Comparison of ENCODE assay signal across 9 mouse cellular contexts in the genomic region with DNA sequence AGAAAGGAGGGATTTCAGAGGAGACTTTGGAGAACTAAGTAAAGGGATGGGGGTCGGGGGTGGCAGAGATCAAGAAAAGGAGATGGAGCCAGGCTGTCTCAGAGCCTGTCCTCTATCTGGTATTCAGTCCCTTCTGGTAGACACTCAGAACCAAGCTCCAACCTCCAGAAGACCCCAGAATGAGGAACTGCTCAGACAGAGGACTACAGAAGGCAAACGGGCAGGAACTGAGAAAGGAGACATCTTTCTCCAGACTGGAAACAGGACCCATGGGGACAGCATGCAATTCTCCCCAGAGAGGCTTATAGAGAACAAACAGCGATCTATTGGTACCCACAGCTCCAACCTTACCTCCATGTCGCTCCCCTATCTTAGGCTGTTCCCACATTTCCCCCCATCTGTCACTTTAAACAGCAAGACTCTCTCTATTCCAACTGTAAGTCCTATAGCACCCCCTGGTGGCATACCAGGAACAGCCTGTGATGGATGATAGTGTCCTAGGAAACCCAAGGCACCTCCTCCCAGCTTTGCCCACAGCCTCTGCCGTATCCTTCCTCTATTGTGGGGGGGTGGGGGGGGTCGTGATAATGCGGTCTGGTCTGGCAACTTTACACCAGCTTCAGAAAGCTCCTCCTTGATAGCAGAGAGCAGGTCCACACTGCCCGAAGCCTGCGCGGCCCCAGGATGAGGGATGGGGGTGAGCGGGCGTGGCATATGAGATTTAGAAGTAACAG. TPM values are rescaled to one million over a fixed set of nuclear protein-coding genes. Genes with fewer than 3 reads are reported as not detected.
A peak's percentile ranks its signal among the peaks of the same experiment; 100 is the strongest.
DNase-seq lines count a peak whose midpoint lies in the region; ATAC-seq and TF ChIP-seq lines count a peak whose summit lies in the region.
"Had no signal": no experiment of that assay in that cellular context is flagged by ENCODE, and none has a peak within 500 bp of the region (broad histone marks: within the 10 kb centered on the region; RNA-seq: fewer than 3 reads in every experiment).

No protein-coding gene starts in this region.

- TF ChIP-seq POLR2A in MEL (IDR thresholded peaks at IDR 0.05; ENCODE audit: control insufficient read depth in 1 of 2, insufficient read depth in 1 of 2, low read depth in 1 of 2, low read length in 2 of 2, poor library complexity in 1 of 2), result no peak
- no peak for TF ChIP-seq POLR2A in lung, adult 2 months (IDR thresholded peaks at IDR 0.05; ENCODE audit: borderline replicate concordance, extremely low read depth, low read depth, low read length)

- peak; percentile 87 for DNase-seq in MEL (ENCODE audit: low read depth, low spot score)
- DNase-seq in forebrain, embryonic 14.5 days (ENCODE audit: low spot score), result peak; percentile 95
- peak; percentile 88 to 94 for DNase-seq in heart, postnatal 10 days
- DNase-seq in layer of hippocampus, adult 11-12 months (ENCODE audit: low spot score), result peak; percentile 90
- DNase-seq in lung, adult 2 months, result peak; percentile 53
- DNase-seq in ovary, postnatal 14 days (ENCODE audit: low spot score), result peak; percentile 79
- peak; percentile 78 for DNase-seq in thymus, postnatal 14 days

- WGBS in forebrain, embryonic 14.5 days, result 48% methylated on average over 12 of the region's 12 CpGs
- WGBS in lung, adult 2 months, result 40% methylated on average over 12 of the region's 12 CpGs

- TF ChIP-seq EP300 in MEL (IDR thresholded peaks at IDR 0.05; ENCODE audit: low read depth in 1 of 2, low read length in 2 of 2), result peak; percentile 12 to 34; a peak in 1 of 4 replicates

- peaks cover 0 to 13% of the 10 kb centered on the region in 2 experiments; a peak in 2 of 4 replicates for H3K36me3 ChIP-seq in MEL (ENCODE audit: control insufficient read depth in 1 of 2, insufficient read depth in 2 of 2, low read length in 2 of 2)
- H3K36me3 ChIP-seq in forebrain, embryonic 14.5 days (ENCODE audit: control insufficient read depth, insufficient read depth, low read length), result no peaks in the 10 kb centered on the region

- peak; percentile 87 for TF ChIP-seq RAD21 in MEL (IDR thresholded peaks at IDR 0.05; ENCODE audit: low read depth, low read length)

- intact Hi-C loops in heart, postnatal 10 days (cut with DNase I), result loop anchor here (1.0 to 5.0 kb wide), 2 partner anchors 79 to 132 kb away; no protein-coding TSS in a partner anchor

- no peaks in the 10 kb centered on the region; a peak in 1 of 4 replicates for H3K27me3 ChIP-seq in MEL (ENCODE audit: control insufficient read depth in 1 of 2, insufficient read depth in 2 of 2, low read length in 2 of 2)
- no peaks in the 10 kb centered on the region for H3K27me3 ChIP-seq in forebrain, embryonic 14.5 days (replicated peaks; ENCODE audit: control insufficient read depth, insufficient read depth, low read length)

- H3K9ac ChIP-seq in MEL (ENCODE audit: control insufficient read depth, low read depth, low read length, poor library complexity, severe bottlenecking), result no peak overlapping the region
- no peak overlapping the region for H3K9ac ChIP-seq in forebrain, embryonic 14.5 days (ENCODE audit: low read length)

- H3K4me3 ChIP-seq in MEL (ENCODE audit: control insufficient read depth in 1 of 2, insufficient read depth in 1 of 2, low read depth in 2 of 2, low read length in 2 of 2), result peak overlapping the region in 1 of 2 experiments; percentile 6; a peak in 1 of 4 replicates
- no peak overlapping the region for H3K4me3 ChIP-seq in forebrain, embryonic 14.5 days (ENCODE audit: low read depth, low read length)
- no peak overlapping the region for H3K4me3 ChIP-seq in lung, adult 2 months (replicated peaks; ENCODE audit: extremely low read depth, low read depth, low read length)

- H3K79me2 ChIP-seq in MEL (ENCODE audit: control insufficient read depth, insufficient read depth, low read length, poor library complexity), result no peaks in the 10 kb centered on the region

- no peak overlapping the region for H3K27ac ChIP-seq in MEL (ENCODE audit: control insufficient read depth, low read depth, low read length)
- H3K27ac ChIP-seq in forebrain, embryonic 14.5 days (ENCODE audit: low read depth, low read length), result no peak overlapping the region

- no peaks in the 10 kb centered on the region for H3K9me3 ChIP-seq in MEL (replicated peaks; ENCODE audit: insufficient read depth, low read length)
- no peaks in the 10 kb centered on the region for H3K9me3 ChIP-seq in forebrain, embryonic 14.5 days (replicated peaks; ENCODE audit: control insufficient read depth, low read length)

- H3K4me1 ChIP-seq in MEL (ENCODE audit: control insufficient read depth in 1 of 2, insufficient read depth in 2 of 2, low read length in 2 of 2), result peaks cover 0 to 32% of the 10 kb centered on the region in 2 experiments; a peak in 2 of 4 replicates
- H3K4me1 ChIP-seq in forebrain, embryonic 14.5 days (ENCODE audit: control insufficient read depth, insufficient read depth, low read length), result no peaks in the 10 kb centered on the region
- no peaks in the 10 kb centered on the region for H3K4me1 ChIP-seq in lung, adult 2 months (ENCODE audit: control insufficient read depth, insufficient read depth, low read length)

- peak; percentile 67 to 94 (median 73) for TF ChIP-seq CTCF in MEL (IDR thresholded peaks at IDR 0.05 in 2 of 3, conservative IDR thresholded peaks at IDR 0.05 in 1 of 3; ENCODE audit: control insufficient read depth in 1 of 3, insufficient read depth in 1 of 3, low read depth in 2 of 3, low read length in 3 of 3, poor library complexity in 1 of 3, severe bottlenecking in 1 of 3)
- peak; percentile 49 for TF ChIP-seq CTCF in lung, adult 2 months (IDR thresholded peaks at IDR 0.05; ENCODE audit: insufficient read depth, low read length)

- ATAC-seq in cerebellum, adult (ENCODE audit: insufficient number of reproducible peaks, low FRiP score, low TSS enrichment), result peak; percentile 53; the same call in 1 of the 2 replicates
- peak; percentile 90 for ATAC-seq in forebrain, embryonic 14.5 days

- no peak overlapping the region for H3K4me2 ChIP-seq in forebrain, embryonic 14.5 days (ENCODE audit: low read length)

TF ChIP-seq in MEL, 35 proteins besides CTCF, POLR2A, EP300 and RAD21 (continues in another document):
- TF ChIP-seq UBTF (IDR thresholded peaks at IDR 0.05; ENCODE audit: borderline replicate concordance, insufficient read depth, low read depth, low read length) (no peak), MAX (IDR thresholded peaks at IDR 0.05; ENCODE audit: low read length) (0 out of 2 replicates have a peak, but pooled peaks have one; percentile 14), MYC (IDR thresholded peaks at IDR 0.05; ENCODE audit: low read depth, low read length) (no peak), SIN3A (IDR thresholded peaks at IDR 0.05; ENCODE audit: low read length) (peak; percentile 24; the same call in 1 of the 2 replicates), ZC3H11A (IDR thresholded peaks at IDR 0.05; ENCODE audit: low read depth, low read length) (peak; percentile 67), HCFC1 (IDR thresholded peaks at IDR 0.05; ENCODE audit: low read depth, low read length) (0 out of 2 replicates have a peak, but pooled peaks have one; percentile 27), NELFE (IDR thresholded peaks at IDR 0.05; ENCODE audit: low read depth, low read length) (no peak), JUND (IDR thresholded peaks at IDR 0.05; ENCODE audit: low read depth, low read length) (no peak), NRF1 (IDR thresholded peaks at IDR 0.05; ENCODE audit: insufficient read depth, low read depth, low read length, poor library complexity, severe bottlenecking) (no peak), MYB (IDR thresholded peaks at IDR 0.05; ENCODE audit: low read depth, low read length) (no peak), TBP (IDR thresholded peaks at IDR 0.05; ENCODE audit: low read depth, low read length) (peak; percentile 56; the same call in 1 of the 2 replicates), BHLHE40 (IDR thresholded peaks at IDR 0.05; ENCODE audit: borderline replicate concordance, low read depth, low read length) (no peak), CHD1 (IDR thresholded peaks at IDR 0.05; ENCODE audit: low read depth, low read length) (no peak), MEF2A (IDR thresholded peaks at IDR 0.05; ENCODE audit: extremely low read depth, insufficient replicate concordance, low read depth, low read length, poor library complexity, severe bottlenecking) (no peak), GATA1 (IDR thresholded peaks at IDR 0.05; ENCODE audit: low read depth, low read length) (peak; percentile 91), POLR2AphosphoS2 (IDR thresholded peaks at IDR 0.05; ENCODE audit: low read length) (no peak), MAZ (IDR thresholded peaks at IDR 0.05; ENCODE audit: low read depth, low read length) (peak; percentile 74; the same call in 1 of the 2 replicates), E2F4 (IDR thresholded peaks at IDR 0.05; ENCODE audit: borderline replicate concordance, low read depth, low read length) (no peak), MAFK (IDR thresholded peaks at IDR 0.05; ENCODE audit: borderline replicate concordance, low read depth, low read length) (no peak), RCOR1 (IDR thresholded peaks at IDR 0.05; ENCODE audit: low read depth, low read length) (0 out of 2 replicates have a peak, but pooled peaks have one; percentile 29), MXI1 (IDR thresholded peaks at IDR 0.05; ENCODE audit: low read depth, low read length) (no peak), ELF1 (IDR thresholded peaks at IDR 0.05; ENCODE audit: low read depth, low read length) (peak; percentile 57; the same call in 1 of the 2 replicates), TAL1 (IDR thresholded peaks at IDR 0.05; ENCODE audit: low read length) (no peak), TCF12 (IDR thresholded peaks at IDR 0.05; ENCODE audit: low read depth, low read length) (no peak), ZMIZ1 (IDR thresholded peaks at IDR 0.05; ENCODE audit: low read depth, low read length) (no peak), ZKSCAN1 (IDR thresholded peaks at IDR 0.05; ENCODE audit: low read depth, low read length) (no peak), KAT2A (conservative IDR thresholded peaks at IDR 0.05; ENCODE audit: low read depth, low read length) (no peak), CHD2 (IDR thresholded peaks at IDR 0.05; ENCODE audit: low read length) (no peak), USF1 (IDR thresholded peaks at IDR 0.05; ENCODE audit: low read depth, low read length) (no peak), GABPA (IDR thresholded peaks at IDR 0.05; ENCODE audit: low read depth, low read length) (no peak), ZNF384 (IDR thresholded peaks at IDR 0.05; ENCODE audit: low read depth, low read length) (no peak), SMC3 (IDR thresholded peaks at IDR 0.05; ENCODE audit: low read depth, low read length) (peak; percentile 76), USF2 (IDR thresholded peaks at IDR 0.05; ENCODE audit: borderline replicate concordance in 1 of 2, insufficient read depth in 1 of 2, low read depth in 1 of 2, low read length in 2 of 2) (no peak)

RNA-seq across cellular contexts. Expression of a gene that starts 25.7 kb away (rescaled TPM):
- total RNA-seq in MEL (2012; rRNA removed), result not detected in 2 replicates
- polyA plus RNA-seq in MEL (2012; ENCODE audit: insufficient read depth in 1 of 2, insufficient read length in 2 of 2, low read depth in 1 of 2, low replicate concordance in 2 of 2, missing spikeins in 1 of 2), result not detected
- not detected in 2 replicates for polyA plus RNA-seq in forebrain, embryonic 14.5 days (2014; fragmentation: Nextera tagmentation; extraction: Ambion mirVana)
- under 1 TPM; 0.10 to 0.14 TPM for total RNA-seq in heart, postnatal 10 days (2021)
- 0.07 and 40.6 TPM in 2 replicates for polyA plus RNA-seq in lung, adult 2 months (2012; rRNA removed)
- polyA plus RNA-seq: liver, embryonic 16.5 days had no signal
